Mouse (Mus musculus) embryonic facial prominence, embryonic 11.5 days (tissue): ENCODE measurements at regions not wholly inside any gene's neighbourhood (a gene's known extent, or its start where the extent isn't known, plus 50 kb on each side); places are given as distances from the start of the nearest gene placed in this dataset.

Source experiments
- ATAC-seq: fragments of 200-750 bp; cut with Nextera tagmentation; replicated peaks from 2 replicates; pipeline ENCODE4 v1.8.0; 2017; ENCODE audit warnings: low read depth; ENCODE audit not compliant: insufficient number of reproducible peaks, low FRiP score, low TSS enrichment
- DNase-seq: peaks from one replicate; pipeline ENCODE4 v3.0.0-alpha.2; 2015; ENCODE audit warnings: low spot score
- H3K27ac ChIP-seq: fragments of 300-500 bp; sonication (generic); replicated peaks from 2 replicates; pipeline ENCODE4 v1.5.1; 2014; ENCODE audit warnings: mild to moderate bottlenecking, low read depth, low read length, control low read depth
- H3K27me3 ChIP-seq: fragments of 300-500 bp; sonication (generic); 2 replicates; pipeline ENCODE4 v1.6.1; 2014; ENCODE audit warnings: mild to moderate bottlenecking, low read length, moderate library complexity, mixed read lengths; ENCODE audit not compliant: control insufficient read depth, insufficient read depth
- H3K36me3 ChIP-seq: fragments of 300-500 bp; sonication (generic); replicated peaks from 2 replicates; pipeline ENCODE4 v1.6.1; 2014; ENCODE audit warnings: low read depth, mild to moderate bottlenecking, low read length, moderate library complexity, mixed read lengths; ENCODE audit not compliant: control insufficient read depth, insufficient read depth
- H3K4me1 ChIP-seq: fragments of 300-500 bp; sonication (generic); 2 replicates; pipeline ENCODE4 v1.6.1; 2014; ENCODE audit warnings: low read length, mixed read lengths; ENCODE audit not compliant: control insufficient read depth, insufficient read depth
- H3K4me2 ChIP-seq: fragments of 300-500 bp; sonication (generic); 2 replicates; pipeline ENCODE4 v1.6.1; 2014; ENCODE audit warnings: low read depth, mild to moderate bottlenecking, control low read depth, low read length, moderate library complexity
- H3K4me3 ChIP-seq: fragments of 300-500 bp; sonication (generic); 2 replicates; pipeline ENCODE4 v1.5.1; 2014; ENCODE audit warnings: low read depth, low read length, control low read depth
- H3K9ac ChIP-seq: fragments of 300-500 bp; sonication (generic); replicated peaks from 2 replicates; pipeline ENCODE4 v1.6.1; 2014; ENCODE audit warnings: mild to moderate bottlenecking, control low read depth, low read length
- H3K9me3 ChIP-seq: fragments of 300-500 bp; sonication (generic); replicated peaks from 2 replicates; pipeline ENCODE4 v1.6.1; 2016; ENCODE audit warnings: mild to moderate bottlenecking, low read length, inconsistent platforms, mixed read lengths; ENCODE audit not compliant: control insufficient read depth
- WGBS: fragments of 180-500 bp; shearing (Covaris S2); extraction: QIAGEN DNeasy Blood & Tissue Kit; methylation state at CpG from one replicate; pipeline ENCODE4 v1.1.7; 2014; 5-methylcytosine and 5-hydroxymethylcytosine counted together

- Histone ChIP-seq H3K4me2 (no peak overlapping the region), H3K27ac (no peak overlapping the region), H3K9ac (no peak overlapping the region; the same call in 1 of the 2 replicates), H3K4me3 (no peak overlapping the region), H3K4me1 (peaks cover 2% of the 10 kb centered on the region; the same call in 1 of the 2 replicates), H3K27me3 (no peaks in the 10 kb centered on the region), H3K36me3 (no peaks in the 10 kb centered on the region), H3K9me3 (no peaks in the 10 kb centered on the region)
- ATAC-seq (no peak), DNase-seq (no peak)
- 67% methylated on average over 10 of the region's 10 CpGs for WGBS
Measured at GRCm38 (mm10) chr3:35242871-35243529, 510.9 kb upstream of the Atp11b start.

DNA sequence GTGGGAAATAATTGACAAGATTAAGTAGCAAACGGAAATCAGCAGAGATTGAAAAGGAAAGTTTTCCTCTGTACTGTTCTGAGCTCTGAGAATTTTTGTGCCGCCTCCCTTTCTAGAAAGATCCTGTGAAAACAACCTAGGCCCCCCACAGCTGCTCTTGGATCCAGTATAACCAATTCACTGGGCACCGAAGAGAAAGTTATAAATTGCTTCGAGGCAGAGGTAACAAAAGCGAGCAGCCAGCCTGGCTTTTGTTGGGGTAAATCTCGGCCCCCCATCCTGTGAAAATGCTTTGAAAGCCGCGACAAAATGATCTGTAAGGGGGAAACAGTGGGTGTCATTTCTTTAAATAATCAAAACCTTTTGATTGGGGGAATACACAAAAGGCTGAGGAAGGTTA, 508.9 kb upstream of the Atp11b start:
- no peak overlapping the region for H3K27ac ChIP-seq
- WGBS = 18% methylated on average over 8 of the region's 8 CpGs
- H3K4me3 ChIP-seq = no peak overlapping the region
- H3K9me3 ChIP-seq = no peaks in the 10 kb centered on the region
- H3K27me3 ChIP-seq = no peaks in the 10 kb centered on the region
- no peak for DNase-seq
- peaks cover 2% of the 10 kb centered on the region; the same call in 1 of the 2 replicates for H3K4me1 ChIP-seq
- no peak overlapping the region for H3K4me2 ChIP-seq
- H3K36me3 ChIP-seq = no peaks in the 10 kb centered on the region
- ATAC-seq = no peak
- H3K9ac ChIP-seq = no peak overlapping the region

DNA sequence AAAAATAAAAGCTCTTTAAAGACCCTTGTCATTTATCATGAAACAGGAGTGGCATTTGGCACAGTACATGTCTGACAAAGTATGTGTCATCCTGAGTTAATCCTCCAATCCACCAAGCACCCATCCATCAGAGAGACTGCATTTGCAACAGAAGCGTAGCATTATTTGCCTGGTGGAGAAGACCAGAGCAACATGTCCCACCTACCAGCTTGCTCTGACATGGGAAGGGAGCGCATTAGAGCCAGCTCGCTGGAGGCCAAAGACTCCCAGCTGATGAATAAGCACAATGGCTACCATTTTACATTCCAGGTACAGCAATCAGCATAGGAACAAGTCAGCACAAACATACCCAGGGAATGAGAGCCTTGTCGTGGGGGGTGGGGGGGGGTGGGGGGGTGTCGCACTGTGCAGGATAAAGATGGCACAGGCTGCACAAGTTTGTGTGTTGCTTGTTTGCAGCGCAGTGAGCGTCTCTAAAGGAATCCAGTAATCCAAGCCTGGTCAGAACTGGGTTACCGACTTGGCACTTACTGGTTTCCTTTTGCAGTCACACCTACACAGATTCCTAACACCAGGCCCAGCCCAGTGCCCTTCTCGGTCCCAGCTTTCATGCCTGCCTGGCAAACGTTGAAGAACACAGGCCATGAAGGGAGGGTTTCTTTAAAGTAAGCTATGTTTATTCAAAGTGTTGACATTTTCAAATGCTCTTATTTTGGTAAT, 507.8 kb upstream of the Atp11b start:
- Histone ChIP-seq H3K27me3 (no peaks in the 10 kb centered on the region), H3K4me2 (no peak overlapping the region), H3K27ac (no peak overlapping the region), H3K4me3 (no peak overlapping the region), H3K4me1 (peaks cover 2% of the 10 kb centered on the region; the same call in 1 of the 2 replicates), H3K9ac (no peak overlapping the region), H3K9me3 (no peaks in the 10 kb centered on the region), H3K36me3 (no peaks in the 10 kb centered on the region)
- ATAC-seq (no peak), DNase-seq (no peak)
- WGBS = 71% methylated on average over 10 of the region's 10 CpGs

DNA sequence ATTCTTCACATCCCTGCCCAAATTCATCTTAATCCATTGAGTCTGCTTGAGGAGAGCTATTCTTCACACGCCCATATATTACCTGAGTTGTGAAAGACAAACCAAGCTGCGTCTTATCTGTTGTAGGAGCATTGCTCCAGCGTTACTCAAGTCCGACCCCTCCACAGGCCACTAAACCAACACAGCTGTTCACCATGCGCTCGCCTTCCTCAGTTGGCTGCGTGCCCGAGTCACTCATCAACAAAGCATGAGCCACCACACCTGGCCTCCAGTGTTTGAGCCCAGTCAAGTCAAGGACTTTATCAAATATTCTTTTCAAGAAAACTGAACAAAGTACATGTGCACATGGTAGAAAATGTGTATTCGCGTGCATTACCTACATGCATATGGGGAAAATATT, 504.7 kb upstream of the Atp11b start:
- ATAC-seq (no peak), DNase-seq (peak; percentile 44)
- Histone ChIP-seq H3K27me3 (no peaks in the 10 kb centered on the region), H3K9me3 (no peaks in the 10 kb centered on the region), H3K4me1 (no peaks in the 10 kb centered on the region), H3K9ac (no peak overlapping the region), H3K4me3 (no peak overlapping the region), H3K36me3 (no peaks in the 10 kb centered on the region), H3K27ac (no peak overlapping the region), H3K4me2 (no peak overlapping the region)
- WGBS = 61% methylated on average over 10 of the region's 10 CpGs

DNA sequence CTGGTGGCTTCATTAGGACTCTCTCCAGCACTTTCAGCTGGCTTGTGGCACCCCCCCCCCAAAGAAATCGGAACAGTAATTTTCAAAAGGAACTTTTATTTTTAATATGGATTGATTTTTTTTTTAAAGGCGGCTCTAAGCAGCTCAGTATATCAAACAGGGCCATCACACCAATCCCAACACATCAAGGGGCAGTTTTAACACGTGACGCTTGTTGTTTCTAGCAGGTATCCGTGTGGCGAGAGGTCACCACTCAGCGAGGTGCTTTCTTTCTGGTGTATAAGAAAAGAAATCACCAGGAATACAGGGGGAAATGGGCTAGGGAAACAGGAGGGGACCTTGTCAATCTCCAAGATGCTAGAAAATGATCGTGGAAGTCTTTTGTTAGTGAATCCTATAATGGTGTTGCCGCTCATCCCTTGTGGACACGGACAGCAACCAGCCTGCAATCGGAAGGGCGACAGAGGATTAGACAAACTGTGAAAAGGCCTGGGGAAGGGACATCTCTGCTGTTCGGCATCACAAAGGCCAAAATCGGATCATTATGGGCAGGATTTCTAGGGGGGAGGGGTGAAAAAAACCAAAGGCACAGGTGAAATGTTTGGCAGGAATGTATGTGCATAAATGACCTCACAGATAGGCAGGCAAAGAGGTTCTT, 503.7 kb upstream of the Atp11b start:
- Histone ChIP-seq H3K36me3 (no peaks in the 10 kb centered on the region), H3K4me1 (no peaks in the 10 kb centered on the region), H3K27ac (no peak overlapping the region), H3K27me3 (no peaks in the 10 kb centered on the region), H3K4me3 (no peak overlapping the region), H3K9ac (no peak overlapping the region), H3K9me3 (no peaks in the 10 kb centered on the region), H3K4me2 (no peak overlapping the region)
- DNase-seq (no peak), ATAC-seq (no peak)
- WGBS = 74% methylated on average over 14 of the region's 14 CpGs

GRCm38 (mm10) chr3:35253861-35254260, 500.0 kb upstream of the Atp11b start:
- H3K9me3 ChIP-seq = no peaks in the 10 kb centered on the region
- H3K4me1 ChIP-seq = no peaks in the 10 kb centered on the region
- no peaks in the 10 kb centered on the region for H3K27me3 ChIP-seq
- peak; percentile 9 for DNase-seq
- H3K27ac ChIP-seq = no peak overlapping the region
- no peaks in the 10 kb centered on the region for H3K36me3 ChIP-seq
- H3K9ac ChIP-seq = no peak overlapping the region
- ATAC-seq = no peak
- WGBS = 57% methylated on average over 5 of the region's 5 CpGs
- no peak overlapping the region for H3K4me2 ChIP-seq
- no peak overlapping the region for H3K4me3 ChIP-seq

- no peak overlapping the region for H3K9ac ChIP-seq
- H3K9me3 ChIP-seq = no peaks in the 10 kb centered on the region
- WGBS = 79% methylated on average over 6 of the region's 6 CpGs
- no peaks in the 10 kb centered on the region for H3K27me3 ChIP-seq
- H3K4me3 ChIP-seq = no peak overlapping the region
- H3K4me2 ChIP-seq = no peak overlapping the region
- H3K36me3 ChIP-seq = no peaks in the 10 kb centered on the region
- DNase-seq = no peak
- H3K27ac ChIP-seq = no peak overlapping the region
- ATAC-seq = no peak
- H3K4me1 ChIP-seq = no peaks in the 10 kb centered on the region
Measured at GRCm38 (mm10) chr3:35260936-35261335, 493.0 kb upstream of the Atp11b start.

- H3K4me1 ChIP-seq = no peaks in the 10 kb centered on the region
- WGBS = 69% methylated on average over 4 of the region's 4 CpGs
- no peaks in the 10 kb centered on the region for H3K9me3 ChIP-seq
- no peaks in the 10 kb centered on the region for H3K27me3 ChIP-seq
- no peak overlapping the region for H3K27ac ChIP-seq
- ATAC-seq (no peak), DNase-seq (no peak)
- no peak overlapping the region for H3K4me3 ChIP-seq
- no peak overlapping the region for H3K9ac ChIP-seq
- H3K4me2 ChIP-seq = no peak overlapping the region
- H3K36me3 ChIP-seq = no peaks in the 10 kb centered on the region
Measured at GRCm38 (mm10) chr3:35268949-35269348, 485.0 kb upstream of the Atp11b start.
